Mouse (Mus musculus) neural tube, embryonic 12.5 days (tissue): ENCODE data around the gene Mxd4. TPM values are rescaled to one million over a fixed set of nuclear protein-coding genes. Genes with fewer than 3 reads are reported as not detected.

Source experiments
- ATAC-seq: fragments of 200-750 bp; cut with Nextera tagmentation; 2 replicates; pipeline ENCODE4 v1.8.0; 2017; ENCODE audit warnings: low read depth, mild to moderate bottlenecking, moderate TSS enrichment, moderate library complexity; ENCODE audit not compliant: low FRiP score
- H3K27ac ChIP-seq: fragments of 300-500 bp; sonication (generic); 2 replicates; pipeline ENCODE4 v1.5.1; 2016
- H3K27me3 ChIP-seq: fragments of 300-500 bp; sonication (generic); replicated peaks from 2 replicates; pipeline ENCODE4 v1.6.1; 2016; ENCODE audit warnings: mild to moderate bottlenecking
- H3K36me3 ChIP-seq: fragments of 300-500 bp; sonication (generic); 2 replicates; pipeline ENCODE4 v1.6.1; 2016; ENCODE audit warnings: mild to moderate bottlenecking
- H3K4me1 ChIP-seq: fragments of 300-500 bp; sonication (generic); 2 replicates; pipeline ENCODE4 v1.6.1; 2016
- H3K4me2 ChIP-seq: fragments of 300-500 bp; sonication (generic); replicated peaks from 2 replicates; pipeline ENCODE4 v1.6.1; 2016; ENCODE audit warnings: mild to moderate bottlenecking
- H3K4me3 ChIP-seq: fragments of 300-500 bp; sonication (generic); 2 replicates; pipeline ENCODE4 v1.5.1; 2016
- H3K9ac ChIP-seq: fragments of 300-500 bp; sonication (generic); 2 replicates; pipeline ENCODE4 v1.6.1; 2016; ENCODE audit warnings: mild to moderate bottlenecking
- H3K9me3 ChIP-seq: fragments of 300-500 bp; sonication (generic); 2 replicates; pipeline ENCODE4 v1.6.1; 2016; ENCODE audit warnings: mild to moderate bottlenecking
- WGBS: fragments of 180-500 bp; shearing (Covaris S2); methylation state at CpG from one replicate; pipeline ENCODE4 v1.1.7; 2016; 5-methylcytosine and 5-hydroxymethylcytosine counted together
- polyA plus RNA-seq: library from polyadenylated mRNA; unstranded; fragments of >200 nt; fragmentation: Nextera tagmentation; extraction: Ambion mirVana; gene quantifications from 2 replicates; pipeline ENCODE4 v1.2.1, GENCODE M21; 2016

Gene Mxd4
- polyA plus RNA-seq, 1 experiment from 2014 or later, result 35.6 TPM

- no peaks in the 10 kb centered on the region for H3K9me3 ChIP-seq
- no peak for ATAC-seq
- no peak overlapping the region for H3K4me2 ChIP-seq
Measured at GRCm38 (mm10) chr5:34148476-34148875, 39.0 kb downstream of the Mxd4 start.

GRCm38 (mm10) chr5:34147554-34147953 is 40.0 kb downstream of the Mxd4 start:
- no peaks in the 10 kb centered on the region for H3K27me3 ChIP-seq
- H3K36me3 ChIP-seq, result no peaks in the 10 kb centered on the region
- H3K4me3 ChIP-seq, result no peak overlapping the region
- no peak overlapping the region for H3K9ac ChIP-seq
- no peaks in the 10 kb centered on the region for H3K9me3 ChIP-seq
- no peak for ATAC-seq
- WGBS, result 87% methylated on average over 3 of the region's 3 CpGs
- no peak overlapping the region for H3K4me2 ChIP-seq
- no peak overlapping the region for H3K27ac ChIP-seq
- no peaks in the 10 kb centered on the region for H3K4me1 ChIP-seq

More at GRCm38 (mm10) chr5:34148476-34148875, 39.0 kb downstream of the Mxd4 start:
- no peak overlapping the region for H3K27ac ChIP-seq
- no peaks in the 10 kb centered on the region for H3K27me3 ChIP-seq
- no peaks in the 10 kb centered on the region for H3K4me1 ChIP-seq
- peaks cover 2% of the 10 kb centered on the region; the same call in 1 of the 2 replicates for H3K36me3 ChIP-seq
- no peak overlapping the region for H3K9ac ChIP-seq
- H3K4me3 ChIP-seq, result no peak overlapping the region

- Histone ChIP-seq H3K4me1 (no peaks in the 10 kb centered on the region), H3K27ac (no peak overlapping the region), H3K9ac (no peak overlapping the region), H3K4me3 (no peak overlapping the region), H3K36me3 (no peaks in the 10 kb centered on the region), H3K27me3 (no peaks in the 10 kb centered on the region), H3K4me2 (no peak overlapping the region), H3K9me3 (no peaks in the 10 kb centered on the region)
- no peak for ATAC-seq
- WGBS, result 6% methylated on average over 1 of the region's 1 CpGs
Measured at GRCm38 (mm10) chr5:34139751-34140150, 47.8 kb downstream of the Mxd4 start.

- H3K4me1 ChIP-seq, result no peaks in the 10 kb centered on the region
- WGBS, result 85% methylated on average over 2 of the region's 2 CpGs
- no peak overlapping the region for H3K9ac ChIP-seq
- H3K36me3 ChIP-seq, result no peaks in the 10 kb centered on the region
- H3K27me3 ChIP-seq, result no peaks in the 10 kb centered on the region
- no peak overlapping the region for H3K27ac ChIP-seq
- H3K4me2 ChIP-seq, result no peak overlapping the region
- no peaks in the 10 kb centered on the region for H3K9me3 ChIP-seq
- no peak overlapping the region for H3K4me3 ChIP-seq
- no peak for ATAC-seq
Measured at GRCm38 (mm10) chr5:34132731-34133130, 54.8 kb downstream of the Mxd4 start.

- no peaks in the 10 kb centered on the region for H3K9me3 ChIP-seq
- WGBS, result 41% methylated on average over 1 of the region's 1 CpGs
Measured at GRCm38 (mm10) chr5:34124131-34124530, 63.4 kb downstream of the Mxd4 start.

More at GRCm38 (mm10) chr5:34124131-34124530, 63.4 kb downstream of the Mxd4 start:
- ATAC-seq, result no peak
- H3K9ac ChIP-seq, result no peak overlapping the region
- H3K4me1 ChIP-seq, result no peaks in the 10 kb centered on the region
- H3K4me3 ChIP-seq, result no peak overlapping the region
- no peaks in the 10 kb centered on the region for H3K36me3 ChIP-seq
- no peak overlapping the region for H3K4me2 ChIP-seq
- H3K27me3 ChIP-seq, result no peaks in the 10 kb centered on the region
- no peak overlapping the region for H3K27ac ChIP-seq

Other genes starting within 250 kb of the Mxd4 start
- gene Gm1673, start 204.3 kb downstream of the Mxd4 start, polyA plus RNA-seq, result 384 and 439 TPM in 2 replicates
- 3.7 and 4.1 TPM in 2 replicates for gene Nat8l, start 191.7 kb downstream of the Mxd4 start, polyA plus RNA-seq
- 0.31 and 0.61 TPM in 2 replicates for gene Poln, start 18.3 kb downstream of the Mxd4 start, polyA plus RNA-seq
- 28.7 and 31.6 TPM in 2 replicates for gene Haus3, start 18.2 kb downstream of the Mxd4 start, polyA plus RNA-seq
- gene Zfyve28, start 100.7 kb upstream of the Mxd4 start, polyA plus RNA-seq, result 4.5 and 5.2 TPM in 2 replicates
- gene Cfap99, start 100.9 kb upstream of the Mxd4 start, polyA plus RNA-seq, result not detected in 2 replicates
- 159 TPM in 2 replicates for gene Rnf4, start 148.6 kb upstream of the Mxd4 start, polyA plus RNA-seq
- gene Fam193a, start 182.2 kb upstream of the Mxd4 start, polyA plus RNA-seq, result 14.1 and 17.0 TPM in 2 replicates